Mouse (Mus musculus): ENCODE measurements around the gene Chsy1. TPM values are rescaled to one million over a fixed set of nuclear protein-coding genes. Genes with fewer than 3 reads are reported as not detected.

The Chsy1 gene
- polyA plus RNA-seq, 1 experiment from 2014 or later, result 24.0 TPM

DNA sequence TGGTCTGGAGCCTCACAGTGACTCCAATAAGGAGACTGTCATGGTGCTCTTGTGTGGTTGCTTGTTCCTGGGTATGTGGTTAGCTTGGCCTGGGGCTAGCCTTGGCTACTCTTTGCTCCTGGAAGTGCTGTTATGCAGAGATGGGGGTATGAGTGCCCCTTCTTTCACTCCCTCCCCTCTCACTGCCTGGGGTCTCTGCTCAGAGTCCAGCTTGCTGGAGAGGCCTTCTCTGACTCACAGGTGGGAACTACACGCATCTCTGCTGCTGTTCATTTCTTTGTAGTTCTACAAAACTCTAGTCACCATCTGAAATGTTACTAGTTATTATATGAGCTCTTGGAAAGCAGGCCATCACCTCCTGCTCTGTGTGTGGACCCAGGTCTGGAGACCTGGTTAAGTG is 53.7 kb downstream of the Chsy1 start:
- no peak overlapping the region for H3K9ac ChIP-seq (ENCODE audit: low read length)
- 0 out of 2 replicates have a peak, but pooled peaks cover 4% of the 10 kb centered on the region for H3K36me3 ChIP-seq (ENCODE audit: control insufficient read depth, insufficient read depth, low read length)
- WGBS, result 96% methylated on average over 1 of the region's 1 CpGs
- H3K4me3 ChIP-seq (ENCODE audit: control insufficient read depth in 1 of 2, insufficient read depth in 1 of 2, low read depth in 1 of 2, low read length in 2 of 2), result no peak overlapping the region
- no peaks in the 10 kb centered on the region for H3K27me3 ChIP-seq (ENCODE audit: control insufficient read depth, insufficient read depth, low read length)
- H3K4me1 ChIP-seq (ENCODE audit: control insufficient read depth in 2 of 2, insufficient read depth in 2 of 2, low read length in 2 of 2), result peaks cover 12 to 35% of the 10 kb centered on the region in 2 experiments
- H3K27ac ChIP-seq (replicated peaks in 1 of 2; ENCODE audit: control insufficient read depth in 1 of 2, insufficient read depth in 1 of 2, low read depth in 2 of 2, low read length in 2 of 2), result peak overlapping the region in 1 of 2 experiments; percentile 16; a peak in 1 of 4 replicates
- H3K4me2 ChIP-seq (ENCODE audit: low read length), result no peak overlapping the region
- no peaks in the 10 kb centered on the region for H3K9me3 ChIP-seq (ENCODE audit: control insufficient read depth, low read length)
- no peak for ATAC-seq (ENCODE audit: insufficient number of reproducible peaks, insufficient read depth, low FRiP score, low read depth)

DNA sequence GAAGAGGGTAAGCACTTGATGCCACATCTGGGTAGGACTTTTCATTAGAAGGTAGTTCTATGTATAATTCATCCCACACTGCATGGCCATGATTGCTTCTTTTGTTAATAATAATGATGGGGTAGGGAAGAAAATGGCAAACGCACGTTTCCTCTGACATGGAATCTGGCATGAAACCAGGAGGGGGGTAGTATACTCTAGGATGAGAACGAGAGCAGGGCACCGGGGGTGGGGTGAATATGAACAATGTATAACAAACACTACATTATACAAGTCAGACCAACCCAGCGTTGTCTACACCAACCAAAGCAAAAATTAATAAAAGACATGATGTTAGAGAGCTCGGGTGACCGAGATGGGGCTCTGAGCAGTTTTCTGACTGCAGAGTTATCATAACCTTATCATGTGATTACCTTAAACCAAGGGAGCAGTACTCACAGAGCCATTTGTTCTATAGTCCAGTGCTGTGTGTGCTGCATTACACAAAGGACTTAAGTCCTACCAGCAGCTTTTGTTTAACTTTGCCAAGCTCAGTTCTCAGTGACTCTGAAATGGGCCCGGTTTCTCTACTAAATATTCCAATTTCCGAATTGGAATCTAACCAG is 55.2 kb downstream of the Chsy1 start:
- Histone ChIP-seq H3K9me3 (ENCODE audit: control insufficient read depth, low read length) (no peaks in the 10 kb centered on the region), H3K4me1 (ENCODE audit: control insufficient read depth in 2 of 2, insufficient read depth in 2 of 2, low read length in 2 of 2) (peaks cover 8 to 29% of the 10 kb centered on the region in 2 experiments), H3K27ac (replicated peaks in 1 of 2; ENCODE audit: control insufficient read depth in 1 of 2, insufficient read depth in 1 of 2, low read depth in 2 of 2, low read length in 2 of 2) (peak overlapping the region in 1 of 2 experiments; percentile 61; a peak in 2 of 4 replicates), H3K36me3 (ENCODE audit: control insufficient read depth, insufficient read depth, low read length) (0 out of 2 replicates have a peak, but pooled peaks cover 4% of the 10 kb centered on the region), H3K4me3 (ENCODE audit: control insufficient read depth in 1 of 2, insufficient read depth in 1 of 2, low read depth in 1 of 2, low read length in 2 of 2) (no peak overlapping the region), H3K4me2 (ENCODE audit: low read length) (no peak overlapping the region), H3K27me3 (ENCODE audit: control insufficient read depth, insufficient read depth, low read length) (no peaks in the 10 kb centered on the region), H3K9ac (ENCODE audit: low read length) (no peak overlapping the region)
- no peak for ATAC-seq (ENCODE audit: insufficient number of reproducible peaks, insufficient read depth, low FRiP score, low read depth)
- WGBS, result 64% methylated on average over 9 of the region's 9 CpGs

GRCm38 (mm10) chr7:66165036-66165798 is 55.9 kb downstream of the Chsy1 start:
- peaks cover 8 to 29% of the 10 kb centered on the region in 2 experiments for H3K4me1 ChIP-seq (ENCODE audit: control insufficient read depth in 2 of 2, insufficient read depth in 2 of 2, low read length in 2 of 2)
- no peaks in the 10 kb centered on the region for H3K27me3 ChIP-seq (ENCODE audit: control insufficient read depth, insufficient read depth, low read length)
- 70% methylated on average over 5 of the region's 5 CpGs for WGBS
- H3K4me2 ChIP-seq (ENCODE audit: low read length), result no peak overlapping the region
- no peak overlapping the region for H3K9ac ChIP-seq (ENCODE audit: low read length)
- ATAC-seq (ENCODE audit: insufficient number of reproducible peaks, insufficient read depth, low FRiP score, low read depth), result no peak
- H3K27ac ChIP-seq (replicated peaks in 1 of 2; ENCODE audit: control insufficient read depth in 1 of 2, insufficient read depth in 1 of 2, low read depth in 2 of 2, low read length in 2 of 2), result peak overlapping the region; percentile 33 to 53; a peak in 3 of 4 replicates
- H3K4me3 ChIP-seq (ENCODE audit: control insufficient read depth in 1 of 2, insufficient read depth in 1 of 2, low read depth in 1 of 2, low read length in 2 of 2), result no peak overlapping the region
- 0 out of 2 replicates have a peak, but pooled peaks cover 4% of the 10 kb centered on the region for H3K36me3 ChIP-seq (ENCODE audit: control insufficient read depth, insufficient read depth, low read length)
- H3K9me3 ChIP-seq (ENCODE audit: control insufficient read depth, low read length), result no peaks in the 10 kb centered on the region

DNA sequence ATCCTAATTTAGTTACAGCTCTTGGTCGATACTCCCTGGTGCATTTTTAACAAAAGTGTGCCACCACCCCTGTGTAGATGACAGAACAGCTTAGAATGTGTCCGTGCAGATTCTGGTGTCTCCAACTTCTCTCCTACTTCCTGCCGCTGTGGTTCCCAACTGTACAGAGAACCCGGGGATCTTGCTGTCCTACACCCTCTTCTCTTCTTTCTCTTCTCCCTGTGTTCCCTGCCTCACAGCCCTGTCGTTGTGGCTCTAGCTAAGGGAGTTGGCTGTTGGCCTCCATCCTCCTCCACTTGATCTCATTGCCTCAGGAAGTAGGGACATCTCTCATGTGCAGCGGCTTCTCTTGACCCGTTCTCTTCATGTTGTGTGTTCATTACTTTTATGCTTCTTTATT is 59.6 kb downstream of the Chsy1 start:
- H3K4me2 ChIP-seq (ENCODE audit: low read length), result no peak overlapping the region
- no peaks in the 10 kb centered on the region for H3K27me3 ChIP-seq (ENCODE audit: control insufficient read depth, insufficient read depth, low read length)
- H3K4me1 ChIP-seq (ENCODE audit: control insufficient read depth in 2 of 2, insufficient read depth in 2 of 2, low read length in 2 of 2), result peaks cover 5 to 18% of the 10 kb centered on the region in 2 experiments
- no peak for ATAC-seq (ENCODE audit: insufficient number of reproducible peaks, insufficient read depth, low FRiP score, low read depth)
- H3K27ac ChIP-seq (replicated peaks in 1 of 2; ENCODE audit: control insufficient read depth in 1 of 2, insufficient read depth in 1 of 2, low read depth in 2 of 2, low read length in 2 of 2), result no peak overlapping the region; a peak in 1 of 4 replicates
- H3K36me3 ChIP-seq (ENCODE audit: control insufficient read depth, insufficient read depth, low read length), result peaks cover 32% of the 10 kb centered on the region
- WGBS, result 70% methylated on average over 7 of the region's 7 CpGs
- no peak overlapping the region for H3K4me3 ChIP-seq (ENCODE audit: control insufficient read depth in 1 of 2, insufficient read depth in 1 of 2, low read depth in 1 of 2, low read length in 2 of 2)
- no peaks in the 10 kb centered on the region for H3K9me3 ChIP-seq (ENCODE audit: control insufficient read depth, low read length)
- H3K9ac ChIP-seq (ENCODE audit: low read length), result no peak overlapping the region

DNA sequence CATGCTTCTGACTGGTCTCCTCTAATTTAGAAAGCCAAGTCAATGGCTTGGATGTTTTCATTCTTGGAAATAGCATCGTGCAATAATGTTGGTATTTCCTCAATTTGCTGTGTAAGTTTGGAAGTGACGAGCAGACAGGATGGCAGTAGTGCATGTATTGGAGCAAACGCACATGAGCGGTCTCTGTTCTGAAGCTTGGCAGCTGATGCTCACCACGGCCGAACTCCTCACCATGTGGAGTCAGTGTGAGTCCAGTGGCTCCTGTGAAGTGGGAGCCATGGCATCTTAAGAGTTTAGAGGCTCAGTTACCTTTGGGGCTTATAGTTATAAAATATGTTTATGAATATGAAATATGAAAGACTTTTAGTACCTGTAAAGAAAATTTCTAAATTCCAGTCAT is 60.2 kb downstream of the Chsy1 start:
- Histone ChIP-seq H3K4me3 (ENCODE audit: control insufficient read depth in 1 of 2, insufficient read depth in 1 of 2, low read depth in 1 of 2, low read length in 2 of 2) (no peak overlapping the region), H3K27me3 (ENCODE audit: control insufficient read depth, insufficient read depth, low read length) (no peaks in the 10 kb centered on the region), H3K9ac (ENCODE audit: low read length) (no peak overlapping the region), H3K4me1 (ENCODE audit: control insufficient read depth in 2 of 2, insufficient read depth in 2 of 2, low read length in 2 of 2) (peaks cover 5 to 12% of the 10 kb centered on the region in 2 experiments), H3K27ac (replicated peaks in 1 of 2; ENCODE audit: control insufficient read depth in 1 of 2, insufficient read depth in 1 of 2, low read depth in 2 of 2, low read length in 2 of 2) (no peak overlapping the region), H3K9me3 (ENCODE audit: control insufficient read depth, low read length) (no peaks in the 10 kb centered on the region), H3K4me2 (ENCODE audit: low read length) (no peak overlapping the region), H3K36me3 (ENCODE audit: control insufficient read depth, insufficient read depth, low read length) (peaks cover 38% of the 10 kb centered on the region)
- WGBS, result 83% methylated on average over 6 of the region's 6 CpGs
- no peak for ATAC-seq (ENCODE audit: insufficient number of reproducible peaks, insufficient read depth, low FRiP score, low read depth)

GRCm38 (mm10) chr7:66170802-66171505 is 61.6 kb downstream of the Chsy1 start:
- ATAC-seq (ENCODE audit: insufficient number of reproducible peaks, insufficient read depth, low FRiP score, low read depth), result no peak
- H3K27me3 ChIP-seq (ENCODE audit: control insufficient read depth, insufficient read depth, low read length), result no peaks in the 10 kb centered on the region
- peaks cover 51% of the 10 kb centered on the region for H3K36me3 ChIP-seq (ENCODE audit: control insufficient read depth, insufficient read depth, low read length)
- H3K4me3 ChIP-seq (ENCODE audit: control insufficient read depth in 1 of 2, insufficient read depth in 1 of 2, low read depth in 1 of 2, low read length in 2 of 2), result no peak overlapping the region
- no peak overlapping the region for H3K27ac ChIP-seq (replicated peaks in 1 of 2; ENCODE audit: control insufficient read depth in 1 of 2, insufficient read depth in 1 of 2, low read depth in 2 of 2, low read length in 2 of 2)
- 94% methylated on average over 27 of the region's 27 CpGs for WGBS
- peaks cover 0 to 2% of the 10 kb centered on the region in 2 experiments; a peak in 1 of 4 replicates for H3K4me1 ChIP-seq (ENCODE audit: control insufficient read depth in 2 of 2, insufficient read depth in 2 of 2, low read length in 2 of 2)
- H3K4me2 ChIP-seq (ENCODE audit: low read length), result no peak overlapping the region
- no peaks in the 10 kb centered on the region for H3K9me3 ChIP-seq (ENCODE audit: control insufficient read depth, low read length)
- no peak overlapping the region for H3K9ac ChIP-seq (ENCODE audit: low read length)

GRCm38 (mm10) chr7:66175738-66176137 is 66.4 kb downstream of the Chsy1 start:
- Histone ChIP-seq H3K4me2 (ENCODE audit: low read length) (no peak overlapping the region), H3K36me3 (ENCODE audit: control insufficient read depth, insufficient read depth, low read length) (peaks cover 53% of the 10 kb centered on the region), H3K27me3 (ENCODE audit: control insufficient read depth, insufficient read depth, low read length) (no peaks in the 10 kb centered on the region), H3K9me3 (ENCODE audit: control insufficient read depth, low read length) (no peaks in the 10 kb centered on the region), H3K4me1 (ENCODE audit: control insufficient read depth in 2 of 2, insufficient read depth in 2 of 2, low read length in 2 of 2) (peaks cover 3 to 13% of the 10 kb centered on the region in 2 experiments; a peak in 3 of 4 replicates), H3K27ac (replicated peaks in 1 of 2; ENCODE audit: control insufficient read depth in 1 of 2, insufficient read depth in 1 of 2, low read depth in 2 of 2, low read length in 2 of 2) (no peak overlapping the region), H3K4me3 (ENCODE audit: control insufficient read depth in 1 of 2, insufficient read depth in 1 of 2, low read depth in 1 of 2, low read length in 2 of 2) (no peak overlapping the region), H3K9ac (ENCODE audit: low read length) (no peak overlapping the region)
- WGBS, result 84% methylated on average over 6 of the region's 6 CpGs
- no peak for ATAC-seq (ENCODE audit: insufficient number of reproducible peaks, insufficient read depth, low FRiP score, low read depth)

Measured in heart, embryonic 14.5 days (tissue).